Mouse (Mus musculus) Patski (cell line): Measurements from ENCODE around the gene Pnpla2. TPM values are rescaled to one million over a fixed set of nuclear protein-coding genes. Genes with fewer than 3 reads are reported as not detected.

Source experiments
- ATAC-seq: fragments of 100-300 bp; one replicate; pipeline ENCODE4 v1.8.0; 2021
- CTCF ChIA-PET: fragments of 350-600 bp; sonication (Branson Sonifier 250); formaldehyde crosslinking; loops from one replicate; lab custom pipeline; 2022; ENCODE audit warnings: inconsistent platforms; lab: Charles Lee
- POLR2A ChIA-PET: fragments of 350-600 bp; sonication (Branson Sonifier 250); formaldehyde crosslinking; loops from one replicate; lab custom pipeline; 2022; ENCODE audit warnings: antibody characterized with exemption, inconsistent platforms; lab: Charles Lee
- DNase-seq: peaks from one replicate; pipeline ENCODE4 v3.0.0-alpha.2; 2011; ENCODE audit warnings: low read depth, low spot score
- H3K27me3 ChIP-seq: fragments of 371-371 bp; one replicate; pipeline ENCODE4 v1.5.1; 2021
- CTCF ChIP-seq: fragments of 100-300 bp; IDR thresholded peaks from one replicate; pipeline ENCODE4 v1.5.1; 2021
- in situ Hi-C: fragments of 300-500 bp; cut with MboI; formaldehyde crosslinking; loops from 3 replicates; pipeline ENCODE4 v1.11.1; 2018; ENCODE audit warnings: low pct_unique_long_range_greater_than_20kb, mixed read lengths
- polyA plus RNA-seq: library from polyadenylated mRNA; unstranded; gene quantifications from one replicate; pipeline ENCODE4 v1.2.3, GENCODE M21; 2021

The Pnpla2 gene
- polyA plus RNA-seq, 1 experiment from 2014 or later = 90.7 TPM

DNA sequence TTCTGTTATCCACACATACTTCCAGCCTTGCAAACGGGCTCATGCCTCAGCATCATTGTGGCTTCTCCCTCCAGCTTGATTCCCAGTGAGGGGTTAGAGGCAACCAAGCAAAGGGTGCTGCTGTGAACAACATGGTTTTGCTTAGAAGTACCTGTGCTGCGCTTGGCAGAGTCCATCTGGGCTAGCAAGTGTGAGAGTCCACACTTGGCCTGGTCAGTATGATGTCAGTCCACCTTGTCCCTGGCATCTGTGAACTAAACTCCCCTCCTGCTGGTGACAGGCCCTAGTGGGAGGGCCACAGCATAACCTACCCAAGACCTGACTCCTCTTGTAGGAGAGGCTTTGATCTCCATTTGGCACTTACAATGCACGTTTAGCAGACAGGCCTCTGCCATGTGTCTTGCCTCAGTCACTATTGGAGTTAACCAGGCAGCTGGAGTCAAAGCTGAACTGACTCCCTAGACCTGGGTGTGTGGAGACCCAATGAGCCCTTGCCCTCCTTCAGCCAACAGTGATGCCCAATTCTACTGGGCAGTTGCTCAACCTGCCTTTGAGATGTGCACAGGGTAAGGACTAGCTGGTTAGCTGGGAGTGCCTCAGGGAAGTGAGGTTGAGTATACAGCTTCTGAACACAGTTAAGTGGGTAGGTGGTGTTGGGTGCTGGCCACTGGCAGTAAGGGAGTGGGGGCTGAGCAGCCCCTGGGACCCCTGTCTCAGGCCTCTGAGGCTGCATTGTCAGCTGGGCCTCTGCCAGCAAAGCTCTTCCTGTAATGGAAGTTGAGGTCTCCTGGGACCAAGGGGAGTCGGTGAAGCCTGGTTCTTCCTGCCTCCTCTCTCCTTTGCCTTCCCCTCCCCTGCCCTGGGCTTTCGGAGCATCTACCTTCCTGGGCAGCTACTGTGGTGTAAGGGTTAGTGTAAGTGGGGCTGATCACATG, 29.5 kb downstream of the Pnpla2 start:
- TF ChIP-seq CTCF = no peak
- ChIA-PET CTCF (interaction anchor here (0.8 to 1.9 kb wide), 3 partner anchors 26 to 40 kb away, joined by 3 to 6 read pairs (median 3); no protein-coding TSS in a partner anchor), POLR2A (interaction anchor here (1.1 to 2.0 kb wide), 3 partner anchors 9 to 17 kb away, joined by 4 read pairs; partner anchors contain the start of gene Cd151)
- H3K27me3 ChIP-seq = no peaks in the 10 kb centered on the region
- in situ Hi-C loops = loop anchor here (5.0 kb wide), 1 partner anchor 38 kb away; no protein-coding TSS in a partner anchor
- ATAC-seq (no peak), DNase-seq (no peak)

- CTCF ChIA-PET = interaction anchor here (1.1 to 1.5 kb wide), 2 partner anchors 39 to 97 kb away, joined by 3 read pairs; no protein-coding TSS in a partner anchor
- H3K27me3 ChIP-seq = no peaks in the 10 kb centered on the region
- no peak for TF ChIP-seq CTCF
- POLR2A ChIA-PET = interaction anchor here (1.1 to 2.0 kb wide), 3 partner anchors 9 to 18 kb away, joined by 4 read pairs; partner anchors contain the start of gene Cd151
- ATAC-seq (no peak), DNase-seq (no peak)
- in situ Hi-C loops = no loop called here
Observed at GRCm38 (mm10) chr7:141485186-141485585, 30.2 kb downstream of the Pnpla2 start.

- ChIA-PET CTCF (interaction anchor here (1.1 to 1.5 kb wide), 2 partner anchors 39 to 96 kb away, joined by 3 read pairs; no protein-coding TSS in a partner anchor), POLR2A (interaction anchor here (2.0 kb wide), 1 partner anchor 9 kb away, joined by 4 read pairs; no protein-coding TSS in a partner anchor)
- H3K27me3 ChIP-seq = no peaks in the 10 kb centered on the region
- DNase-seq (no peak), ATAC-seq (no peak)
- in situ Hi-C loops = no loop called here
- no peak for TF ChIP-seq CTCF
Observed at GRCm38 (mm10) chr7:141485606-141486005, 30.6 kb downstream of the Pnpla2 start.

DNA sequence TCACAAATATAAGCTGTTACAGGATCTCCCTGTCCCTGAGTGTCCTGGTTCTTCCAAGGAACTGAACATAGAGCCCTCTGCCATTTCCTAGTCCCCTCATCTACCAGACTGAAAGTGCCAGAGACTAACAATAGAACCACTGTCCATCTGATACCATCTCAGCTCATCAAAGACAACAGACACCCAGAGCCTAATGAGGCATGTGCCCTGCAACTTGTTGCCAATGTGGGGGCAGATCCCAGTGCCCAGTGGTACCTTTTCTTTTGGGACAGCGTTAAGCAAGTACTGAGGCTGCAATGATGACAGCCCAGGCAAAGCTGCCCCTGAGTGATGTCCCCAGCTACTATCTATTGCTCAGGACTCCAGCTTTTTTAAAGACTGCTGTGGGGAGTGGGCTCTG, 31.2 kb downstream of the Pnpla2 start:
- ChIA-PET CTCF (interaction anchor here (1.5 kb wide), 1 partner anchor 96 kb away, joined by 3 read pairs; no protein-coding TSS in a partner anchor), POLR2A (interaction anchor here (1.1 to 2.0 kb wide), 2 partner anchors 8 to 9 kb away, joined by 3 to 4 read pairs; no protein-coding TSS in a partner anchor)
- TF ChIP-seq CTCF = no peak
- no peaks in the 10 kb centered on the region for H3K27me3 ChIP-seq
- DNase-seq = no peak
- in situ Hi-C loops = no loop called here
- ATAC-seq = no peak

DNA sequence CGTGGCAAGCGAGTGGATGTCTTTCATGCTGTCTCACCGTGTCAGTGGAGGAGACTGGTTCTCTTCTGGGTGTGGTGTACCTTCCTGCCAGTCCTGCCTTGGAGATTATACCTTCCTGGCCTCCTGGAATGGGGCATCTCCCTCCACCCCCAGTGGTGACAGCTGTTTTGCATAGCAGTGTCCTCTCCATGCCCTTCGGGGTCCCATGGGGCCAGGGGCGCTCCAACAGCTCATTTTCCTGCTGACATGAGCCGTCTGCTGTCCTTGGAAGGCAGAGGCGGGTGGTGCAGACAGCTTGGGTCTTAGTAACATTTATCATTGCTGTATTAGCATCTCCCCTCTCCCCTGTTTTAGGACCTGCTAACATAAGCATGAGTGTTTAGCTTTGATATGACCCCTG, 32.1 kb downstream of the Pnpla2 start:
- in situ Hi-C loops = no loop called here
- ATAC-seq (no peak), DNase-seq (no peak)
- no peaks in the 10 kb centered on the region for H3K27me3 ChIP-seq
- POLR2A ChIA-PET = interaction anchor here (0.6 to 1.1 kb wide), 3 partner anchors 10 to 28 kb away, joined by 3 to 4 read pairs (median 3); no protein-coding TSS in a partner anchor
- CTCF ChIA-PET = interaction anchor here (1.5 kb wide), 1 partner anchor 10 kb away, joined by 4 read pairs; no protein-coding TSS in a partner anchor
- no peak for TF ChIP-seq CTCF

- no peaks in the 10 kb centered on the region for H3K27me3 ChIP-seq
- DNase-seq = no peak
- CTCF ChIA-PET = interaction anchor here (1.0 to 1.1 kb wide), 3 partner anchors 11 to 33 kb away, joined by 3 to 4 read pairs (median 3); no protein-coding TSS in a partner anchor
- TF ChIP-seq CTCF = no peak
- POLR2A ChIA-PET = interaction anchor here (1.1 kb wide), 1 partner anchor 14 kb away, joined by 3 read pairs; no protein-coding TSS in a partner anchor
- ATAC-seq = no peak
- in situ Hi-C loops = no loop called here
Observed at GRCm38 (mm10) chr7:141491151-141491550, 36.2 kb downstream of the Pnpla2 start.

DNA sequence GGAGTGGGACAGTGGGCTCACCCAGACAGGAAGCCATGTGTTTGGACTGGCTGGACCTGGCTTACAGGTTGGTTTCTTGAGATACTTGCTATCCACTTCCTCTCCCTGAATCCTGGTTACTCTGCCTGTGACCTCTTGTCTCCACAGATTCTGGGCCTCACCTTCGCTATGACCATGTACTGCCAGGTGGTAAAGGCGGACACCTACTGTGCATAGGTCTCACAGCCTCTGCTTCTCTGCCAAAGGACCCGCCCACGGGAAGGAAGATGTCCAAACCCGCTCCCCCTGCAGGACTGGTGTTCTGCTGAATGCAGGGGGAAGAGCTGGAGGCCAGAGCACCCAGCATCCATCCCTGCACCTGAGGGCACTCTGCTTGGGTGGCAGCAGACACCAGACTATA, 37.7 kb downstream of the Pnpla2 start:
- TF ChIP-seq CTCF = no peak
- ChIA-PET POLR2A (no interaction called here), CTCF (no interaction called here)
- DNase-seq = no peak
- ATAC-seq = no peak
- in situ Hi-C loops = no loop called here
- H3K27me3 ChIP-seq = no peaks in the 10 kb centered on the region

GRCm38 (mm10) chr7:141493729-141494128, 38.7 kb downstream of the Pnpla2 start:
- in situ Hi-C loops = no loop called here
- TF ChIP-seq CTCF = no peak
- POLR2A ChIA-PET = interaction anchor here (1.0 to 1.1 kb wide), 2 partner anchors 13 to 21 kb away, joined by 3 read pairs; no protein-coding TSS in a partner anchor
- no peaks in the 10 kb centered on the region for H3K27me3 ChIP-seq
- CTCF ChIA-PET = no interaction called here
- ATAC-seq (no peak), DNase-seq (no peak)

DNA sequence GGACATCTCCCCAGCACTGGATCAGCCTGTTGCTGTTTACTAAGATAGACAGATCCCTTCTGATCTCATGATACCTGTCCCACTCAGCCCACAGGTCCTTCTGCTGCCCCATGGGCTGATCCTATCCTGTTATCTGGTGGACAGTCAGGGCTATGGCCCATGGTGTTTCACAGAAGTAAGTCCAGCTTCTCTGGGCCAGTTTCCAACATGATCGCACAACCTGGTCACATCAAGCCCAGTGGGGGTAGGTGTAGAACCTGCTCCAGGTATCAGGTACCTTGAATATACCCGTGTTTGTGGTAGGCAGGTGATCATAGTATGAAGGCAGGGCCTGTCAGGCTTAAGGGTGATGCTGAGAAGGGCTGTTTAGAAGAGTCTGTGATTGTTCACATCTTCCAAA, 40.4 kb downstream of the Pnpla2 start:
- DNase-seq = no peak
- ATAC-seq = no peak
- no peak for TF ChIP-seq CTCF
- in situ Hi-C loops = no loop called here
- ChIA-PET CTCF (interaction anchor here (1.3 kb wide), 1 partner anchor 31 kb away, joined by 4 read pairs; no protein-coding TSS in a partner anchor), POLR2A (interaction anchor here (1.5 kb wide), 1 partner anchor 10 kb away, joined by 4 read pairs; no protein-coding TSS in a partner anchor)
- no peaks in the 10 kb centered on the region for H3K27me3 ChIP-seq

DNA sequence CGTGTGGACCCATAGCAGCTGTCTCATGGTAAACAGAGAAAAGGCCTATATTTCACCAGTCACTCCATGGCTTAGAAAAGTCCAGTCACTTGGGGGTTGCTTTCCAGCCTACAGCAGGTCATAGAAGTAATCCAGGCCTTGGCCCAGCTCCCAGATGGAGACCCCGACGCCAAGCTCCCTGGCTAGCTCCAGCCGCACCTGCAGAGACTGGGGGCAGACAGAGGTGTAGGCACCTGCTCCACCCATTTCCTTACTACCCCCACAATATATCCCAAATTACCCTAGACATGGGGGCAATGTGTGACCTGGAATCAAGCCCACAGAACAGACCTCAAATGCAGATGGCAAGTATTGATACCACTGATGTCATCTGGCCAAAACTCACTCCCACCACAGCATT, 40.9 kb downstream of the Pnpla2 start:
- in situ Hi-C loops = no loop called here
- no peak for DNase-seq
- no peak for ATAC-seq
- ChIA-PET CTCF (interaction anchor here (1.3 kb wide), 1 partner anchor 30 kb away, joined by 4 read pairs; no protein-coding TSS in a partner anchor), POLR2A (no interaction called here)
- TF ChIP-seq CTCF = no peak
- H3K27me3 ChIP-seq = no peaks in the 10 kb centered on the region
